Mouse (Mus musculus) heart, postnatal 0 days (tissue): ENCODE measurements around the gene Gm2431. TPM values are rescaled to one million over a fixed set of nuclear protein-coding genes. Genes with fewer than 3 reads are reported as not detected.
"Not testable (repeated sequence)": the region's sequence is repeated elsewhere in the genome, so short reads cannot be mapped to it uniquely, and the experiment has no call there.

Source experiments
- ATAC-seq: fragments of 200-750 bp; cut with Nextera tagmentation; 2 replicates; pipeline ENCODE4 v1.8.0; 2017; ENCODE audit warnings: low read depth, moderate number of reproducible peaks, moderate library complexity; ENCODE audit not compliant: insufficient read depth
- DNase-seq: peaks from one replicate; pipeline ENCODE4 v3.0.0-alpha.2; 2016; ENCODE audit warnings: low spot score
- H3K27ac ChIP-seq: fragments of 300-500 bp; sonication (generic); 2 replicates; pipeline ENCODE4 v1.5.1; 2014; ENCODE audit warnings: low read depth, mild to moderate bottlenecking
- H3K27me3 ChIP-seq: fragments of 300-500 bp; sonication (generic); 2 replicates; pipeline ENCODE4 v1.6.1; 2014; ENCODE audit warnings: low read length, mixed read lengths; ENCODE audit not compliant: control insufficient read depth, insufficient read depth
- H3K36me3 ChIP-seq: fragments of 300-500 bp; sonication (generic); replicated peaks from 2 replicates; pipeline ENCODE4 v1.6.1; 2014; ENCODE audit warnings: low read length, mixed read lengths; ENCODE audit not compliant: control insufficient read depth, insufficient read depth
- H3K4me1 ChIP-seq: fragments of 300-500 bp; sonication (generic); 2 replicates; pipeline ENCODE4 v1.6.1; 2014; ENCODE audit warnings: antibody characterized with exemption; ENCODE audit not compliant: control insufficient read depth, insufficient read depth
- H3K4me2 ChIP-seq: fragments of 300-500 bp; sonication (generic); 2 replicates; pipeline ENCODE4 v1.6.1; 2014; ENCODE audit warnings: low read depth, mild to moderate bottlenecking, low read length, moderate library complexity
- H3K4me3 ChIP-seq: fragments of 300-500 bp; sonication (generic); 2 replicates; pipeline ENCODE4 v1.5.1; 2014; ENCODE audit warnings: low read depth, low read length
- H3K9ac ChIP-seq: fragments of 300-500 bp; sonication (generic); replicated peaks from 2 replicates; pipeline ENCODE4 v1.6.1; 2014; ENCODE audit warnings: low read depth, low read length, mixed read lengths
- H3K9me3 ChIP-seq: fragments of 300-500 bp; sonication (generic); replicated peaks from 2 replicates; pipeline ENCODE4 v1.6.1; 2016; ENCODE audit warnings: low read length; ENCODE audit not compliant: control insufficient read depth
- CTCF ChIP-seq: IDR thresholded peaks from 2 replicates; pipeline ENCODE4 v1.5.1; 2016; ENCODE audit warnings: antibody characterized with exemption, control low read depth, low read depth
- EP300 ChIP-seq: IDR thresholded peaks from 2 replicates; pipeline ENCODE4 v1.6.1; 2016; ENCODE audit warnings: antibody characterized with exemption, low read depth
- WGBS: fragments of 180-500 bp; shearing (Covaris S2); extraction: QIAGEN DNeasy Blood & Tissue Kit; methylation state at CpG from one replicate; pipeline ENCODE4 v1.1.7; 2014; 5-methylcytosine and 5-hydroxymethylcytosine counted together
- polyA plus RNA-seq: library from polyadenylated mRNA; unstranded; fragments of >200 nt; fragmentation: Nextera tagmentation; extraction: Ambion mirVana; gene quantifications from 2 replicates; pipeline ENCODE4 v1.2.1, GENCODE M21; 2015
- total RNA-seq: library from RNA; depleted of rRNA; stranded (reverse); fragments of >200 nt; gene quantifications from 2 replicates; pipeline ENCODE4 v1.2.3, GENCODE M21; 2014; ENCODE audit warnings: low replicate concordance; rRNA removed

Gene Gm2431
- total RNA-seq (not detected in 2 replicates), polyA plus RNA-seq (not detected in 2 replicates)

DNA sequence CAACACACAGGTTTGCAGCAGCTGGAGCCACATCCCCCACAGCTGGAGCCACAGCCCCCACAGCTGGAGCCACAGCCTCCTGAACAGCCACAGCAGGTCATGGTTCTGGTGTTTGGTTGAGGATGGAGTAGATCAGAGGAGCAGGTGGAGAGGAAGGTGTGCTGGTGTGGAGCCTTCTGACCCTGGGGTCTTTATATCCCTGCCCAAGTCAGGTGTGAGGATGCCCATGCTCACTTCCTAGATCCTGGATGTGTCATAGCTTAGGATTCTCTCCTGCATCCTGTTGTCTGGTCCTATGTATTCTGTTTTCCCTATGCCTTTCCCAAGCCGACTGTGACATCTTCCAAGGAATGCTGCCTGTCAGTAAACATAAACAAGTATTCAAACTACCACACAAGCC is at the start of gene Gm2431:
TSS of gene Gm2431 (minus strand) at position 101 of the 400 bp plus-strand sequence.
- DNase-seq, H3K27ac ChIP-seq, H3K4me1 ChIP-seq, H3K9ac ChIP-seq, H3K4me2 ChIP-seq, ATAC-seq, H3K4me3 ChIP-seq, H3K27me3 ChIP-seq, H3K36me3 ChIP-seq, H3K9me3 ChIP-seq: not testable (repeated sequence)
- 35% methylated on average over 1 of the region's 1 CpGs for WGBS

GRCm38 (mm10) chr7:142303929-142304328 is 45.8 kb upstream of the Gm2431 start:
- not testable (repeated sequence) for H3K9me3 ChIP-seq, H3K4me1 ChIP-seq
- 65% methylated on average over 1 of the region's 1 CpGs for WGBS

GRCm38 (mm10) chr7:142303249-142303648 is 45.1 kb upstream of the Gm2431 start, which contains the start of gene Krtap5-4:
Krtap5-4 (plus strand) TSS chr7:142303549.
- TF ChIP-seq CTCF = no peak
- TF ChIP-seq EP300 = no peak
- no peaks in the 10 kb centered on the region for H3K36me3 ChIP-seq
- no peak within 1 kb of the TSS for H3K4me2 ChIP-seq
- no peaks in the 10 kb centered on the region for H3K4me1 ChIP-seq
- no peak within 1 kb of the TSS for H3K9ac ChIP-seq
- H3K27ac ChIP-seq = no peak within 1 kb of the TSS
- no peak for ATAC-seq
- DNase-seq = no peak
- H3K4me3 ChIP-seq = no peak within 1 kb of the TSS
- no peaks in the 10 kb centered on the region; the same call in 1 of the 2 replicates for H3K27me3 ChIP-seq
- 36% methylated on average over 3 of the region's 3 CpGs for WGBS
- no peaks in the 10 kb centered on the region for H3K9me3 ChIP-seq

More at GRCm38 (mm10) chr7:142303929-142304328, 45.8 kb upstream of the Gm2431 start:
- H3K9ac ChIP-seq, H3K4me3 ChIP-seq, H3K4me2 ChIP-seq, H3K27ac ChIP-seq, H3K27me3 ChIP-seq, ATAC-seq, H3K36me3 ChIP-seq, DNase-seq: not testable (repeated sequence)

GRCm38 (mm10) chr7:142297018-142297417 is 38.9 kb upstream of the Gm2431 start, which contains the start of gene Krtap5-1:
Krtap5-1 (minus strand) TSS chr7:142297118.
- H3K4me3 ChIP-seq, H3K36me3 ChIP-seq, H3K27ac ChIP-seq, H3K4me2 ChIP-seq, H3K9ac ChIP-seq, DNase-seq, H3K27me3 ChIP-seq, ATAC-seq, H3K9me3 ChIP-seq: not testable (repeated sequence)
- 0 out of 2 replicates have a peak, but pooled peaks cover 11% of the 10 kb centered on the region for H3K4me1 ChIP-seq

- not testable (repeated sequence) for H3K9ac ChIP-seq, H3K27me3 ChIP-seq, H3K9me3 ChIP-seq, DNase-seq, H3K4me3 ChIP-seq, H3K27ac ChIP-seq, H3K4me2 ChIP-seq, H3K36me3 ChIP-seq, ATAC-seq
- 25% methylated on average over 4 of the region's 4 CpGs for WGBS
- 0 out of 2 replicates have a peak, but pooled peaks cover 11% of the 10 kb centered on the region for H3K4me1 ChIP-seq
Measured at GRCm38 (mm10) chr7:142296108-142296507, 38.0 kb upstream of the Gm2431 start.

DNA sequence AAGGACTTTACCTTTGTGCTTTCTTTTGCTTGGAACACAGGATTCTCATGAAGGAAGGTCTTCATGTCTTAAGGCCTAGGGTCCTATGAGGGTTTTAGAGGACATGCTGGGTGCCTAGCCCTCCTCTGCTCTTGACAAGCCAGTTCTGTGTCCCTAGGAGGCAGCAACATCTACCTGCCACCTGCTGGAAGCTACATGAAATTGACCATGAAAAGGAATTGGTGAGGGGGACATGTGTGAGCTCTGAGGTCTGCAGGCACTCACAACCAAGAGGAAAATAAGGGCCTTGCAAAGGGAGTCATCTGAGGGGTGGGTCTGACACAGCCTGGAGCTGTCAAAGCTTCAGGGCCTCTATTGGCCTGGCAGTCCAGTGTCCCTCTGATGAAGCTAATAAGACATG is 37.3 kb upstream of the Gm2431 start:
- Histone ChIP-seq H3K27ac (no peak overlapping the region), H3K36me3 (no peaks in the 10 kb centered on the region), H3K4me2 (no peak overlapping the region), H3K27me3 (no peaks in the 10 kb centered on the region), H3K4me3 (no peak overlapping the region), H3K9ac (no peak overlapping the region), H3K9me3 (no peaks in the 10 kb centered on the region), H3K4me1 (0 out of 2 replicates have a peak, but pooled peaks cover 11% of the 10 kb centered on the region)
- ATAC-seq = no peak
- TF ChIP-seq EP300 = no peak
- peak; percentile 23; the same call in 1 of the 2 replicates for TF ChIP-seq CTCF
- no peak for DNase-seq
